Mouse (Mus musculus): ENCODE measurements around the gene Mmrn2. TPM values are rescaled to one million over a fixed set of nuclear protein-coding genes. Genes with fewer than 3 reads are reported as not detected.

Gene Mmrn2
- polyA plus RNA-seq, 1 experiment from 2014 or later, result 4.2 TPM

DNA sequence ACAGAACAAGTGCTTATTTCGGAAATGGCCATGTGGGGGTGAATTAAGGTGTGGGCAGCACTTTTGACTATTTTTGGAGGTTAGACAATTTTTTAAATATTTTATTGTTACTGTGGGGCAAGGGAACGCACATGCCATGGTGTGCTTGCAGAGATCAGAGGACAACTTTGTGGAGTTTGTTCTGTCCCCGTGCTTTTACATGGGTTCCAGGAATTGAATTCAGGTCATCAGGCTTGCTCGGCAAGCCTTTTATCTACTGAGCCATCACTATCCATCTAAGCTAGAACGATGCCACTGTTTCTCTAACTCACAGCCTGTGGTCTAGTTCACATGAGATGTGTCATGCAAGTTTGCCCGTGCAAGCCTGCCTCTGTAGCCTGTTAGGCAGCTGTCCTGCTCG is 27.0 kb upstream of the Mmrn2 start:
- Histone ChIP-seq H3K9me3 (no peaks in the 10 kb centered on the region), H3K27me3 (no peaks in the 10 kb centered on the region), H3K4me2 (replicated peaks) (no peak overlapping the region), H3K4me3 (no peak overlapping the region), H3K27ac (replicated peaks) (no peak overlapping the region), H3K36me3 (peaks cover 8% of the 10 kb centered on the region), H3K4me1 (no peaks in the 10 kb centered on the region), H3K9ac (replicated peaks) (no peak overlapping the region)
- no peak for ATAC-seq (replicated peaks)
- WGBS, result 84% methylated on average over 7 of the region's 7 CpGs

GRCm38 (mm10) chr14:34349007-34349406 is 26.3 kb upstream of the Mmrn2 start:
- Histone ChIP-seq H3K27ac (replicated peaks) (no peak overlapping the region), H3K9ac (replicated peaks) (no peak overlapping the region), H3K4me2 (replicated peaks) (no peak overlapping the region), H3K4me3 (no peak overlapping the region), H3K9me3 (no peaks in the 10 kb centered on the region), H3K36me3 (peaks cover 5% of the 10 kb centered on the region; the same call in 1 of the 2 replicates), H3K27me3 (no peaks in the 10 kb centered on the region), H3K4me1 (no peaks in the 10 kb centered on the region)
- no peak for ATAC-seq (replicated peaks)
- WGBS, result 87% methylated on average over 8 of the region's 8 CpGs

GRCm38 (mm10) chr14:34351660-34352059 is 23.6 kb upstream of the Mmrn2 start:
- Histone ChIP-seq H3K27me3 (no peaks in the 10 kb centered on the region), H3K27ac (replicated peaks) (no peak overlapping the region), H3K4me3 (no peak overlapping the region), H3K36me3 (no peaks in the 10 kb centered on the region), H3K4me2 (replicated peaks) (no peak overlapping the region), H3K4me1 (no peaks in the 10 kb centered on the region), H3K9me3 (no peaks in the 10 kb centered on the region), H3K9ac (replicated peaks) (no peak overlapping the region)
- no peak for ATAC-seq (replicated peaks)
- 78% methylated on average over 3 of the region's 3 CpGs for WGBS

DNA sequence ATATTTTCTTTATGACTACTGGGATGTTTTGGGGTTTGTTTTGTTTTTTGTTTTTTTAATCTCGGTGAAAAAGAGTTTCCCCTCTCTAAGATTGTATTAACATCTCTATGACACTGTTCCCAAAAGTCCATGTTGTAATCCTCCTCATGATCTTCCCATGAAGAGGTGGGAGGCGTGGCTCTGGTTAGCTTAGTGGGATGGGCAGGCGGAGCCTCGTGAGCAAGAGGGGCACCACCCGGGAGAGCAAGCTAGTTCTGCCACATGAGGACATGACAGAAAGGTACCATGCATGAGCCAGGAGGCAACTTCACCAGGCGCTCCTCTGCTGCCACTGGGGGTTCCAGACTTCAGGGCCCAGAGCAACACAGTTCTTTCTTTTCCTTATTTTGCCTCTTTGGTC is 22.7 kb upstream of the Mmrn2 start:
- H3K27ac ChIP-seq (replicated peaks), result no peak overlapping the region
- no peaks in the 10 kb centered on the region for H3K36me3 ChIP-seq
- no peak overlapping the region for H3K9ac ChIP-seq (replicated peaks)
- no peak overlapping the region for H3K4me3 ChIP-seq
- no peaks in the 10 kb centered on the region for H3K9me3 ChIP-seq
- H3K4me1 ChIP-seq, result no peaks in the 10 kb centered on the region
- H3K4me2 ChIP-seq (replicated peaks), result no peak overlapping the region
- 69% methylated on average over 6 of the region's 6 CpGs for WGBS
- H3K27me3 ChIP-seq, result no peaks in the 10 kb centered on the region
- no peak for ATAC-seq (replicated peaks)

GRCm38 (mm10) chr14:34353326-34353725 is 21.9 kb upstream of the Mmrn2 start:
- no peaks in the 10 kb centered on the region for H3K4me1 ChIP-seq
- no peaks in the 10 kb centered on the region for H3K36me3 ChIP-seq
- no peaks in the 10 kb centered on the region for H3K27me3 ChIP-seq
- 84% methylated on average over 3 of the region's 3 CpGs for WGBS
- H3K4me3 ChIP-seq, result no peak overlapping the region
- no peak overlapping the region for H3K4me2 ChIP-seq (replicated peaks)
- H3K9me3 ChIP-seq, result no peaks in the 10 kb centered on the region
- ATAC-seq (replicated peaks), result no peak
- H3K9ac ChIP-seq (replicated peaks), result no peak overlapping the region
- no peak overlapping the region for H3K27ac ChIP-seq (replicated peaks)

GRCm38 (mm10) chr14:34354456-34354855 is 20.8 kb upstream of the Mmrn2 start:
- no peak for ATAC-seq (replicated peaks)
- no peaks in the 10 kb centered on the region for H3K9me3 ChIP-seq
- WGBS, result 85% methylated on average over 4 of the region's 4 CpGs

GRCm38 (mm10) chr14:34355301-34355700 is 20.0 kb upstream of the Mmrn2 start, which contains the start of gene Fam25c:
Fam25c (minus strand) TSS chr14:34355433.
- 87% methylated on average over 6 of the region's 6 CpGs for WGBS
- peak; percentile 51; the same call in 1 of the 2 replicates for ATAC-seq (replicated peaks)
- no peaks in the 10 kb centered on the region for H3K4me1 ChIP-seq
- no peaks in the 10 kb centered on the region for H3K36me3 ChIP-seq
- H3K4me2 ChIP-seq (replicated peaks), result no peak within 1 kb of the TSS
- H3K27me3 ChIP-seq, result no peaks in the 10 kb centered on the region
- no peak within 1 kb of the TSS for H3K4me3 ChIP-seq
- H3K9ac ChIP-seq (replicated peaks), result no peak within 1 kb of the TSS
- H3K9me3 ChIP-seq, result no peaks in the 10 kb centered on the region
- H3K27ac ChIP-seq (replicated peaks), result no peak within 1 kb of the TSS

More at GRCm38 (mm10) chr14:34354456-34354855, 20.8 kb upstream of the Mmrn2 start:
- H3K4me3 ChIP-seq, result no peak overlapping the region
- H3K9ac ChIP-seq (replicated peaks), result no peak overlapping the region
- H3K4me1 ChIP-seq, result no peaks in the 10 kb centered on the region
- no peaks in the 10 kb centered on the region for H3K36me3 ChIP-seq
- no peak overlapping the region for H3K4me2 ChIP-seq (replicated peaks)
- H3K27me3 ChIP-seq, result no peaks in the 10 kb centered on the region
- H3K27ac ChIP-seq (replicated peaks), result no peak overlapping the region

DNA sequence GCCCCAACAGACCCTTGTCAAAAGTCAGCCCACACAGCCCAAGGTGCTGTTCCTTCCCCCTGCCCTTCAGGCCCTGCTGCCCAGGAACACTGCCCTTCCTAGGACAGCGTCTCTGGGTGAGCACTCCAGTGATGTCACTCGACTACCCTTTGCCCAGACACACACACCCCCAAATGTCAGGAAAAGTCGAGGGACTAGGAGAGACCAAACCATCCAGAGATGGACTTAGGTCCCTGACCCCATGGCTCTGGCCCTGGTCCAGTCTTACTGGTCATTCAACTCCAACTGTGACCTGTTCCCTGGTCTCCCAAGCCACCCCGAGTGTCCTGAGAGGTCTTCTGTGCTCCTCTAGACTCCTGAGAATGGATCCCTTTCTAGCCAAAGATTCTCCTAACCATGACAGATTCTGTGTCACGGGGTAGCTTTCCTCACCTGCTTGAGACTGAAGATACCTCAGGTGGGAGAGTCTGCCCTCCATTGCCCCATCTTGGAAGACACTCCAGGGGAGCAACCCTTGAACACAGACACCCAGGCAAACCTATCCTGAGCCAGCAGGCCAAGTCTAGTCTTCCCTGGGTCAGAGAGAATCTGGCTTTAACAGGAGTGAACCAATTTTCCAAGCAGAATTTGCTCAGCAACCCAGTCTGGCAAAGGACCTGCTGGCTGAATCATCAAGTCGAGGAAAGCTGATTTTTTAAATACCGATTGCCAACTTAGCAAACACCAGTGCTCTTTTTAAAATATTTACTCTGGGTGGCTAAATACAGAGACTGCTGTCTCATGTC is 17.4 kb upstream of the Mmrn2 start:
- H3K4me3 ChIP-seq, result no peak overlapping the region
- no peak overlapping the region for H3K27ac ChIP-seq (replicated peaks)
- 73% methylated on average over 7 of the region's 7 CpGs for WGBS
- ATAC-seq (replicated peaks), result no peak
- no peaks in the 10 kb centered on the region for H3K9me3 ChIP-seq
- H3K36me3 ChIP-seq, result no peaks in the 10 kb centered on the region
- H3K4me1 ChIP-seq, result no peaks in the 10 kb centered on the region
- no peak overlapping the region for H3K4me2 ChIP-seq (replicated peaks)
- no peaks in the 10 kb centered on the region for H3K27me3 ChIP-seq
- no peak overlapping the region for H3K9ac ChIP-seq (replicated peaks)

- no peaks in the 10 kb centered on the region for H3K27me3 ChIP-seq
- H3K4me1 ChIP-seq, result peaks cover 16% of the 10 kb centered on the region
- no peak overlapping the region for H3K9ac ChIP-seq (replicated peaks)
- H3K4me2 ChIP-seq (replicated peaks), result no peak overlapping the region
- H3K4me3 ChIP-seq, result no peak overlapping the region
- no peak for ATAC-seq (replicated peaks)
- H3K36me3 ChIP-seq, result no peaks in the 10 kb centered on the region
- no peaks in the 10 kb centered on the region for H3K9me3 ChIP-seq
- WGBS, result 25% methylated on average over 5 of the region's 5 CpGs
- H3K27ac ChIP-seq (replicated peaks), result no peak overlapping the region
Measured at GRCm38 (mm10) chr14:34359676-34360244, 15.5 kb upstream of the Mmrn2 start.

GRCm38 (mm10) chr14:34360251-34360650 is 15.0 kb upstream of the Mmrn2 start:
- Histone ChIP-seq H3K27me3 (no peaks in the 10 kb centered on the region), H3K9ac (replicated peaks) (no peak overlapping the region), H3K9me3 (no peaks in the 10 kb centered on the region), H3K4me2 (replicated peaks) (no peak overlapping the region), H3K4me3 (no peak overlapping the region), H3K36me3 (no peaks in the 10 kb centered on the region), H3K4me1 (peaks cover 16% of the 10 kb centered on the region), H3K27ac (replicated peaks) (no peak overlapping the region)
- 41% methylated on average over 6 of the region's 6 CpGs for WGBS
- no peak for ATAC-seq (replicated peaks)

DNA sequence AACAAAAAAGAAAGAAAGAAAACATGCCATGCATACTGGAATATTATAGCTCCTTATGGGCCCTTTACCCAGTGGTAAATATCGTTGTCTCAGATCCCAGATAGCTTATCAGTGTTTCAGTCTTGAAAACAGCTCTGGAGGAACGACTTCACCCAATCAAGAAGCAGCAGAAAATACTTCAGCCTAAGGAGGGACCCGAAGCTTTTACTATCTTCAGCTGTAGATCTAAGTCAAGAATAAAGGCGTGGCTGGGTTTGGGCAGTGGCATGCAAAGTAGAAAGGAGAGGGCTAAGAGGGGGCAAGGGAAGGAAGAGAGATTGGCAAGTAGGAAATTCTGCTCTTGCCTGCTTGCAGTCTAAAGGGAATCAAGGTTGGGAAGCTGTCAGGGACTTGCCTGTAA is 13.1 kb upstream of the Mmrn2 start:
- H3K27me3 ChIP-seq, result no peaks in the 10 kb centered on the region

GRCm38 (mm10) chr14:34362726-34363445 is 12.4 kb upstream of the Mmrn2 start:
- H3K4me1 ChIP-seq, result peaks cover 16% of the 10 kb centered on the region
- peak overlapping the region; percentile 86 for H3K4me2 ChIP-seq (replicated peaks)
- H3K36me3 ChIP-seq, result no peaks in the 10 kb centered on the region
- no peaks in the 10 kb centered on the region for H3K9me3 ChIP-seq
- no peaks in the 10 kb centered on the region for H3K27me3 ChIP-seq
- peak overlapping the region; percentile 64 for H3K9ac ChIP-seq (replicated peaks)
- ATAC-seq (replicated peaks), result peak; percentile 72
- peak overlapping the region; percentile 46 for H3K4me3 ChIP-seq
- WGBS, result 34% methylated on average over 18 of the region's 18 CpGs
- H3K27ac ChIP-seq (replicated peaks), result no peak overlapping the region; the same call in 1 of the 2 replicates

More for the DNA sequence above, 13.1 kb upstream of the Mmrn2 start:
- WGBS, result 87% methylated on average over 4 of the region's 4 CpGs
- no peak overlapping the region for H3K4me3 ChIP-seq
- no peaks in the 10 kb centered on the region for H3K9me3 ChIP-seq
- no peak overlapping the region for H3K9ac ChIP-seq (replicated peaks)
- peaks cover 16% of the 10 kb centered on the region for H3K4me1 ChIP-seq
- H3K36me3 ChIP-seq, result no peaks in the 10 kb centered on the region
- H3K4me2 ChIP-seq (replicated peaks), result no peak overlapping the region
- ATAC-seq (replicated peaks), result no peak
- no peak overlapping the region for H3K27ac ChIP-seq (replicated peaks)
